Comparison of ENCODE assay signal across 27 mouse cellular contexts in genomic region chr6:114055311-114055710, GRCm38 (mm10). TPM values are rescaled to one million over a fixed set of nuclear protein-coding genes. Genes with fewer than 3 reads are reported as not detected.
DNase-seq lines count a peak whose midpoint lies in the region; TF ChIP-seq lines count a peak whose summit lies in the region.
"Had no signal": no experiment of that assay in that cellular context is flagged by ENCODE, and none has a peak within 500 bp of the region (broad histone marks: within the 10 kb centered on the region; RNA-seq: fewer than 3 reads in every experiment).

No protein-coding gene starts in this region.

- no peak for TF ChIP-seq POLR2A in CH12.LX (IDR thresholded peaks at IDR 0.05; ENCODE audit: low read depth, low read length)

- TF ChIP-seq CTCF in CH12.LX (conservative IDR thresholded peaks at IDR 0.05 in 1 of 2, IDR thresholded peaks at IDR 0.05 in 1 of 2; ENCODE audit: low read depth in 2 of 2, low read length in 2 of 2), result no peak

- dilution Hi-C loops in CH12.LX (cut with MboI; ENCODE audit: extremely low pct_ligation_motif_present, extremely low pct_unique_long_range_greater_than_20kb, low sequenced_read_pairs), result no loop called here

- no peak overlapping the region for H3K27ac ChIP-seq in CH12.LX (ENCODE audit: insufficient read depth, low read depth)
- H3K27ac ChIP-seq: embryonic facial prominence, embryonic 10.5 days; embryonic facial prominence, embryonic 13.5 days; forebrain, embryonic 12.5 days; forebrain, embryonic 15.5 days; heart, embryonic 15.5 days; hindbrain, embryonic 10.5 days; hindbrain, embryonic 13.5 days had no signal

- H3K79me2 ChIP-seq in CH12.LX (replicated peaks; ENCODE audit: control insufficient read depth, extremely low read depth, insufficient read depth, poor library complexity, severe bottlenecking), result no peaks in the 10 kb centered on the region

- H3K4me2 ChIP-seq in CH12.LX (ENCODE audit: insufficient read depth, low read depth, poor library complexity, severe bottlenecking), result no peak overlapping the region
- H3K4me2 ChIP-seq: embryonic facial prominence, embryonic 13.5 days; forebrain, embryonic 12.5 days; forebrain, embryonic 15.5 days; heart, embryonic 12.5 days; heart, embryonic 15.5 days; hindbrain, embryonic 13.5 days had no signal

- H3K4me3 ChIP-seq in CH12.LX (replicated peaks in 1 of 3; ENCODE audit: low read depth in 2 of 3, low read length in 2 of 3, poor library complexity in 1 of 3), result no peak overlapping the region
- H3K4me3 ChIP-seq: embryonic facial prominence, embryonic 10.5 days; embryonic facial prominence, embryonic 13.5 days; erythroblast, embryonic 14.5 days; forebrain, embryonic 12.5 days; forebrain, embryonic 15.5 days; heart, embryonic 12.5 days; heart, embryonic 15.5 days; hindbrain, embryonic 10.5 days; hindbrain, embryonic 13.5 days had no signal

- H3K9me3 ChIP-seq in CH12.LX (replicated peaks; ENCODE audit: low read length), result no peaks in the 10 kb centered on the region
- H3K9me3 ChIP-seq: embryonic facial prominence, embryonic 10.5 days; embryonic facial prominence, embryonic 13.5 days; forebrain, embryonic 12.5 days; forebrain, embryonic 15.5 days; heart, embryonic 12.5 days; heart, embryonic 15.5 days; hindbrain, embryonic 10.5 days; hindbrain, embryonic 13.5 days had no signal

- H3K9ac ChIP-seq in CH12.LX (ENCODE audit: insufficient read depth, low read depth), result no peak overlapping the region
- H3K9ac ChIP-seq: embryonic facial prominence, embryonic 13.5 days; forebrain, embryonic 12.5 days; forebrain, embryonic 15.5 days; heart, embryonic 12.5 days; heart, embryonic 15.5 days; hindbrain, embryonic 13.5 days had no signal

- H3K36me3 ChIP-seq in CH12.LX (replicated peaks in 1 of 2; ENCODE audit: control insufficient read depth in 1 of 2, insufficient read depth in 1 of 2, low read length in 1 of 2), result no peaks in the 10 kb centered on the region
- H3K36me3 ChIP-seq: embryonic facial prominence, embryonic 10.5 days; embryonic facial prominence, embryonic 13.5 days; forebrain, embryonic 12.5 days; forebrain, embryonic 15.5 days; G1E; heart, embryonic 12.5 days; heart, embryonic 15.5 days; hindbrain, embryonic 10.5 days; hindbrain, embryonic 13.5 days had no signal

- peaks cover 90% of the 10 kb centered on the region for H3K27me3 ChIP-seq in CH12.LX (replicated peaks)
- H3K27me3 ChIP-seq: embryonic facial prominence, embryonic 13.5 days; forebrain, embryonic 12.5 days; forebrain, embryonic 15.5 days; hindbrain, embryonic 13.5 days had no signal

- H3K4me1 ChIP-seq in CH12.LX (ENCODE audit: control insufficient read depth in 1 of 2, insufficient read depth in 2 of 2), result no peaks in the 10 kb centered on the region
- H3K4me1 ChIP-seq: embryonic facial prominence, embryonic 10.5 days; embryonic facial prominence, embryonic 13.5 days; forebrain, embryonic 12.5 days; forebrain, embryonic 15.5 days; heart, embryonic 12.5 days; heart, embryonic 15.5 days; hindbrain, embryonic 10.5 days had no signal

- no peak for TF ChIP-seq RAD21 in CH12.LX (IDR thresholded peaks at IDR 0.05; ENCODE audit: low read depth, low read length)

- in situ Hi-C loops in CH12.LX (cut with MboI; ENCODE audit: low pct_ligation_motif_present, low pct_unique_long_range_greater_than_20kb, low sequenced_read_pairs), result no loop called here

- no peak for TF ChIP-seq EP300 in CH12.LX (IDR thresholded peaks at IDR 0.05; ENCODE audit: low read length)

- peak; percentile 3 for DNase-seq in 416B (ENCODE audit: low read depth)
- no peak for DNase-seq in CH12.LX (ENCODE audit: extremely low read depth)
- peak; percentile 52 to 53 for DNase-seq in layer of hippocampus, adult 8-10 months (ENCODE audit: low spot score in 2 of 2)
- DNase-seq in layer of hippocampus, postnatal 36 days, result peak; percentile 44 to 48
- no peak for DNase-seq in adrenal gland, adult (ENCODE audit: inconsistent age in 2 of 2, low spot score in 1 of 2)
- no peak for DNase-seq in adrenal gland, postnatal 10 days
- DNase-seq: adrenal gland, adult 8-10 months; adrenal gland, postnatal 36 days; cerebellum, adult 11 months; cerebellum, adult 2 months; cerebellum, adult 9-11 months; cerebellum, postnatal 25 days; embryo, embryonic 11 days; gastrocnemius, postnatal 25 days; heart, adult 18-20 months; heart, postnatal 10 days; heart, postnatal 36 days had no signal

TF ChIP-seq in CH12.LX, 34 proteins besides CTCF, POLR2A, EP300 and RAD21:
- TF ChIP-seq JUN (IDR thresholded peaks at IDR 0.05; ENCODE audit: insufficient read depth, low read depth, low read length) (peak; percentile 26; the same call in 1 of the 2 replicates), ZKSCAN1 (IDR thresholded peaks at IDR 0.05; ENCODE audit: borderline replicate concordance, low read depth, low read length) (no peak), JUND (conservative IDR thresholded peaks at IDR 0.05; ENCODE audit: low read depth, low read length) (peak; percentile 82), MAX (IDR thresholded peaks at IDR 0.05; ENCODE audit: low read length) (no peak)

RNA-seq across cellular contexts. Expression of gene Atp2b2, which starts 12.9 kb away (rescaled TPM):
- total RNA-seq in CH12.LX (2012; rRNA removed) (not detected in 2 replicates), CH12.LX (2014; rRNA removed) (not detected in 2 replicates)
- polyA plus RNA-seq in CH12.LX (2012; ENCODE audit: insufficient read length, low read depth), result not detected in 2 replicates
- 100 to 1,000 TPM; 288 to 357 (median 324) TPM for total RNA-seq in layer of hippocampus, adult 8-10 months (2022)
- total RNA-seq in layer of hippocampus, postnatal 36 days (2021), result 100 to 1,000 TPM; 324 to 330 TPM
- total RNA-seq in adrenal gland, postnatal 10 days (2021), result 1 to 10 TPM; 3.9 to 5.8 TPM
- polyA plus RNA-seq: erythroblast, embryonic 14.5 days; G1E had no signal

Comparison
In these comparisons a context has a peak if more than half of its experiments do, and no peak if none do; other contexts are left out.
1. DNase-seq: peak in 416B (single experiment), layer of hippocampus, adult 8-10 months (2 of 2) and layer of hippocampus, postnatal 36 days (2 of 2); none in CH12.LX (single experiment), adrenal gland, adult (0 of 2) and adrenal gland, postnatal 10 days (single experiment).
2. RNA of gene Atp2b2, which starts 12.9 kb away (total RNA-seq): 288 to 357 TPM in layer of hippocampus, adult 8-10 months and 324 to 330 TPM in layer of hippocampus, postnatal 36 days; 3.9 to 5.8 TPM in adrenal gland, postnatal 10 days and not detected in CH12.LX; every median in the first group is over 10 times any median in the second.